Mouse (Mus musculus): ENCODE measurements around the gene Pex5.

DNA sequence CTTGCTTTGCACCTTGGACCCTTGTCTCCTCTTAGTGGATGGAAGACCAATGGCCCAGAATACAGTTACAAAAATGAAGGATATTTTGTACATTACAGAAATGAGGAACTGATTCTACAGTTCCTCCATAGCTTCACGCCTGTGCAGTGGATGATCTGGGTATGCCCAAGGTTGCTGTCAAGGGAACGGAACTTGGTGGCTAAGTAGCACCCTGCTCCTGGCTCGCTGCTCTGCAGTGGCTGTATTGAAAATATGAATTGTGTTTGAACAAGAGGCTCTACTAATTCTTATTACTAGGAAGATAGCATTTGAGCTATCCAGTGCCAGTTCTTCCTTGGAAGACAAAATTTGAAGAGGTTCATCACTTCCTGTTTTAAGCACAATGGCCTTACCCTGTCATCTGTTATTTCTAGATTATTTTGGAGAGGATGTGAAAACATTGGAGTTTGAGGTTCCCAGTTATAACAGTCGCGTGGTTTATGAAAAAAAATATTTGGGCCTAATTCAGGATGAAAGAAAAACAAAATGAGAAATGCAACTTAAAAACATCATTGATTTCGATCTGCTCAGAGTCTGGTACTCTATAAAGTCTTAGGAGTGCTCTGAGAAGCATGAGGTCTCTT is 41.2 kb downstream of the Pex5 start:
- TF ChIP-seq CTCF (IDR thresholded peaks at IDR 0.05; ENCODE audit: borderline replicate concordance, control insufficient read depth, extremely low read depth, insufficient read depth, low read length, poor library complexity) (no peak), POLR2A (IDR thresholded peaks at IDR 0.05; ENCODE audit: control insufficient read depth, extremely low read depth, insufficient read depth, low read length, poor library complexity) (no peak)
